Mouse (Mus musculus) spleen, adult 18-20 months (tissue): ENCODE data around the gene Mcoln2.

Experiments
- DNase-seq, 2 experiments: peaks; one replicate each; pipeline ENCODE4 v3.0.0; 2022; ENCODE audit warnings: mixed read lengths in 2 of 2

The Mcoln2 gene

DNA sequence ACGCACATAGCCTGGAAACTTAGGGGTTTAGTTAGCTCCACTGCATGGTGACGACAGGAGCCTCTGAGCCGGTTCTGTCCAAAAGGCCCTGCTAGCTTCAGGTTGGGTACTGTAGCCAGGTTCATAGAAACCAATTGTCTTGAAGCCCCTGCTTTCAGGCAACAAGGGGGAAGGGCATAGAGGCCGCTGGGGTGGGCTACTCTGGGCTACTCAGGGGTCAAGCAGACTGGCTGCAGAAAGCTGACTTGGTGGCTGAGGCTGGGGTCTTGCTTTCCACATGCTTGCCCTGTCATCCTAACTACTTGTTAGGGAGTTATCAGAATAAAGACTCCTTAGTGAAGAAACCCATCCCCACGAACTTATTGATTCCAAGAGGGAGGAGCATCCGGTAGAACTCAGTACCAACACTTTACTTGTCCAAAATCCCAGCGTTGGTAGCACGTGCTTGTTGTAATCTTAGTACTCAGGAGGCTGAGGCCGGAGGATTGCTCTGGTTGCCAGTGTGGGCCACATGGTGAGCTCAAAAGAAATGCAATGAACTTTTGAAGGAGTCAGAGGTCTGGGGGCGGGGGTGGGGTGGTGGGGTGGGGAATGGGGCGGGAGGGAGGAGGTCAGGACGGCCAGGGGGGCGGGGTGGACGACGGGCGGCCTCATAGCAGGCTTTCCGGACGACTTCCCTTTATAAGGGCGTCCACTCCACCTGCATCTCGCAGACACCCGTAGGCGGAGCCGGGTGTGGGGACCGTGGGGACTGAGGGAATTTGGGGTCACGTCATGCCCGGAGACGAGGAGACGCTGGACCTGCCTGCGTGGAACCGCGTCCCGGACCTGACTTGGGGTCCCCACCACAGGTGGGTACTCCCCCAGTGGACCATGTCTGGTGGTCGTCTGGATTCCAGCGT is at the start of gene Mcoln2:
Mcoln2 (plus strand) TSS at position 678 of the 902 bp plus-strand sequence.
- peak; percentile 52 to 55 for DNase-seq

DNA sequence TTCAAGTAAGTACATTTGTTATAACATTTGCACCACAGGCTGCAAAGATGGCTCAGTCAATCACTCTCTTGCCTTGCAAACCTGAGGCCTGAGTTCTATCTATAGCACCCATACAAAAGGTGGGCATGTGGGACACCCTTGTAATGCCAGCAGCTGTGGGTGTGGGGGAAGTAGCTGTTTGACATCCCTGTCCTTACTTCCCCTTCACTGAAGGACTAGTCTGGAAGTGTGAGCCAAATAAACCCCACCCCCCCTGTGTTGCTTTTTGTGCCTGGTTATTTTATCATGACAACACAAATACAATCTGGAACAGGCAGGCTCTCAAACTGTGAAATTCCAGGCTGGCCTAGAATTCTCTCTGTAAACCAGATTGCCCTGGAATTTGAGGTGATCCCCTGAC is 49.7 kb upstream of the Mcoln2 start:
- no peak for DNase-seq

DNA sequence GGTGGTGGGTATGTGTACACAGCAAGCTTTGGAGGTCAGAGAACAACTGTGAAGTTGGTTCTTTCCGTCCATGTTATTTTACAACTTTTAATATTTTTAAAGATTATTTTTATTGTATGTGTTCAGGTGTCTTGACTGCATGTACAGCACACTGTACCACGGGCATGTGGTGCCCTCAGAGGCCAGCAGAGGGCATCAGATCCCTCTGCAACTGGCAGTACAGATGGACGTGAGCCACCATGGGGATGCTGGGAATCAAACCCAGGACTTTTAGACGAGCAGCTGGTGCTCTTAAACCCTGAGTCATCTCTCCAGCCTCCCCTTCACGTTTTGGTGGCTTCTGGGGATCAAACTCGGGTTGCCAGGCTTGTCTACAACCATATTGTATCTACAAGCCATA is 47.6 kb upstream of the Mcoln2 start:
- peak in 1 of 2 experiments; percentile 49 for DNase-seq

DNA sequence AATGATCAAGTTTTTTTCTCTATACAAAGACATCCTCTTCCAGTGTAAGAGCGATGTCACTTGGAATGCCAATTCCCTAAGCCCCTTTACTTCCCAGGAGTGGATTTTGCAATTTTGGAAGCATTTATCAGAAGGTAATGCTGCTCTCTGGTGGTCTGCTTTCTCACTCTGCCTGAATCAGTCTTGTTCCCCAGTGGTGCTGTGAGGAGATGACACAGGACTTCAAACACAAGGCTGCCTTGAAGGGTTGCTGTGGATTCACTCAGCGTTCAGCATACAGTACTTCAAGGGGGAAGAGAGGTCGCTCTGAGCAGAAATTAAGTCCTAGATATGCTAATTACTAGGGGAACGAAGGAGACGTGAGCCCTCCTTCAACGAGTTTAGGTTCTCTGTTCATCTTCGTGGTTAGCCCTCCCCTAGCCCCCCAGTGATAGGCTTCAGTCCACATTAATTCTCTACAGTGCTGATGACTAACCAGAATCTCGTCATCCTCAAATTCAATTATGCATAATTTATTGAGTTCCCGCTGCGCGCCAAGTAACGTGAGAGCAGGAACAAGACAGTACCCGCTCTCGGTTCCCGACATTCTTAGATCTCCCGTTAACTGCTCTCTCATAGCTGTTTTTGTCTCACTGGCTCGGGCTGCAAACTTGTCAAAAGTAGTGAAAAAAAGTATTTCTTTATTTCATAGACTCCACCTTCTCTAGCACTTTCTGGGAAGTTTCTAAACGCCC is 42.4 kb upstream of the Mcoln2 start:
- DNase-seq, result no peak

DNA sequence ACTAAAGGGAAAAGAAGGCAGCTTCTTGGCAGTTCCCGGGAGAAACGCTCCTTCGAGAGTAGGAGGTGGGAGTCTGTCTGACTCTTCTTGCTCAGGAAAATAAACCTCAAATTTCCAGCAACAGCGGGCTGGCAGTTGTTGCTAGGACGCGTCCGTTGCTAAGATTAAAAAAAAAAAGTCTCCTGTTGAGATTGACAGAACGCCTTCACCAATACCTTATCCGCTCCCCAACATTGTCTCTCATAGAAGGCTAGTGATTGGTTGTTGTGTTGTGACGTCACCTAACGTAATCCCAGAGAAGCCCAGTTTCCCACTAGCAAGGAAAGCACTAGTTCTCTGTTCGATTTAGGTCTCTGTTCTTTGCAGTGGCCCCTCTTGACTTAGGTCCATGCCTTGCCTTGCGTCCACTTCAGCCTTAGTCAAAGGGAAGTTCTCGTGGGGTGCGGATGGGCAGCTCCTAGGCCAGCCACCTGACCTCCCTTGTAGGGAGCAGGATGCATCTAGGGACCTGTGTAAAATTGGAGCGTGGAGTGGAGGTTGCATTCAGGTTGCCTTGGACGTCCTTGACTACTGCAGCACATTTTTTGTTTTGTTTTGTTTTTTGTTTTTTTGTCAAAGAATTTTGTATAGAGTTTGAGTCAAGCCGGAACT is 41.6 kb upstream of the Mcoln2 start, which contains the start of gene Wdr63:
Wdr63 (minus strand) TSS at position 210 of the 651 bp plus-strand sequence.
- no peak for DNase-seq

DNA sequence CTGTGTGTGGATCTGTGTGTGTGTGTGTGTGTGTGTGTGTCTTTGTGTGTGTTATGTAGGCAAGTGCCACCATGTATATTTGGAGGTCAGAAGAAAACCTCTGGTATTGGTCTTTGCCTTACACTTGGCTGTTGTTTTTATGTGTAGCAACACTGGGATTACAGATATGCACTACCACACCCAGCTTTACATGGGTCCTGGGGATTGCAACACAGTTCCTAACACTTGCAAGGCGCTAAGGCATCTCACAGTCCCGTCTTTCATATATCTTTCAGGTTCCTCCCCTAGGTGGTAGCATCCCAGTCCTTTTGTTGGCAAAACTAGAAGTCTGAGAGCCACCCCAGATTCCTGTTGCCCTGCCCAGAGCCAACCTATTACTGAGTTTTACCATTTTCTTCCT is 40.7 kb upstream of the Mcoln2 start:
- no peak for DNase-seq

DNA sequence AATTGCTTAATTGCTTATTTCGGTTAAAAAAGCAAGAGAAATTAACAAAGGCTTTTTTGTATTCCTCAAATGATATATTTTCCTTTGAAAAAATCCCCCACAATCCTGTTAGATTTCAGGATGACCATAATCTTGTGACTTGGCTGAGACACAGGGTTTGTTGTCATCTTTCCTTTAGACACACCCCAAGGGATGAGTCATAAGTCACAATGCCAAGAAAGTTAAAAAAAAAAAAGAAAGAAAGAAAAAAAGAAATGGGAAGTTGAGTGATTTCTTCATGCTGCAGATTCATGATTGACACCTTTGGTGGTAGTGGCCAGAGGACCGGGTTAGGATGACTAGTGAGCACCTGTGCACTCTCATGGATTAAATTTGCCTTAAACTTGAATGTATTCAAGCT is 39.3 kb upstream of the Mcoln2 start:
- no peak for DNase-seq

DNA sequence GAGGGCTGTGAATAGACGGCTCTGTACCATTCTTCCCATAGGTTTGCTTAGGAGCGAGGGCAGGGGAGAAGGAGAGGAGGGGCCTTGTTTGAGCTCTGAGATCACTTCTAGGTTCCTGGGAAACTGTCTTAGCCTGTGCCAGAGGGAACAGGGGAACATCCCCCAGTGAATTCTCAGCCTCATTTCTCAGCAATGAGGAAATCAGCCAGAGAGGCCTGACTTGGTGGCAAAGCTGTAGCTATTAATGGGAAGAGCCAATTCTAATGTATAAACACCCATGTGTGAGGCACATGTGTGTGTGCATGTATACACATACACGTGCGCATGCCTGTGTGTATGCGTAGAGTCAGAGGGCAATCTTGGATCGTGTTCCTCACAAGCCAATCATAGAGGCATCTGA is 38.7 kb upstream of the Mcoln2 start:
- no peak for DNase-seq

DNA sequence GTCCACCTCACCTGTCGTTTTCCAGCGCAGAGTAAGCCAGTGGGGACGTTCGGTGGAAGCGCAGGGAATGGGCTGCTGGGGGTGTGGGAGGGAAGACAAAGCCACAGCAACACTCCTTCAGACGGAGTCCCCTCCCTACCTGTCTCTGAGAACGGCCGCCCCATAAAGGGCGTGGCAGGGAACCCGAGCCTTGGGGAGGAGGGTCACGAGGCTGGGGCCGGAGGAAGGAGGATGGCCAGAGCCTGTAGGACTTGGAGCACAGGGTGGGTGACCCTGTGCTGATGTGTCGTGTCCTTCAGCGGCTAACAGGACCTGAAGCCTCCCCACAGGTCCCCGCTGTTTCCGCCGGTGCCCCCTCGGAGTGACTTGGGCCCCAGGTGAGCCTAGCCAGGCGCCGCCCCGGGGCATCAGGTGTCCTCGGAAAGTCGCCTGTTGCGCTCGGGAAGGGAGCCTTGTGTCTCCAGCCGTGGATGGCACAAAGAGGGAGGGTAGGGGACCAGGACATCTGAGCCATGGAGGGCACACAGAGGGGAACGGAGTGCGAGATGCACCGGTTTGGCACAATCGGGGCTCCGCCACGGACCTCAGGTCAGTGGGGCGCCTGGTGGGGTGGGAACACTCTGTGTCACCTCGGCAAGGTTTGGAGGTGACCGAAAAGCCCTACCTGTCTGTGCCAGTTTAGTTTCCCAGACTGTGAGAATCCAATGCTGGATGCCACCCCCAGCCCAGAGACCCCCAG is 32.2 kb upstream of the Mcoln2 start, which contains the start of gene Mcoln3:
Mcoln3 (plus strand) TSS at position 193 of the 739 bp plus-strand sequence.
- no peak for DNase-seq

DNA sequence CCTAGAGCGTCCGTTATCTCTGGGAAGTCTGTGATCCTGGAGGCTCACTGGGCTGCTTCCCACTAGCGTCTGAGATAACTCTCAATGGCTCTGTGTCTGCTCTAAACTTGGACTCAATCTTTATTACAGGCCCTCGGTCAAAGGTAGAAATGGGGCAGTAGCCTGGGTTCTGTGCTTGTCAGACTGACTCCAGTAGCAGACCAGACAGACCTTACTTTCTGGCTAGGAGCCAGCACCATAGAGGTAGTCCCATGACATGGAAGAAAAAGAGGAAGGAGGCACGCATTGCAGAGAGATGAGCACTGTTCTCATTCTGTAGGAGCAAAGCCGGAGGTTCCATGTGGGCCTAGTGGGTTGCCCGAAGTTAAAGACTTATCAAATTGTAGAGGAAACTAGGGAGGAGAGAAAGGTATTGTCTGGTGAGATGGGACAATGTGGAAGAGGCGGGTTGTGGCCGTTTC is 31.6 kb upstream of the Mcoln2 start:
- no peak for DNase-seq

DNA sequence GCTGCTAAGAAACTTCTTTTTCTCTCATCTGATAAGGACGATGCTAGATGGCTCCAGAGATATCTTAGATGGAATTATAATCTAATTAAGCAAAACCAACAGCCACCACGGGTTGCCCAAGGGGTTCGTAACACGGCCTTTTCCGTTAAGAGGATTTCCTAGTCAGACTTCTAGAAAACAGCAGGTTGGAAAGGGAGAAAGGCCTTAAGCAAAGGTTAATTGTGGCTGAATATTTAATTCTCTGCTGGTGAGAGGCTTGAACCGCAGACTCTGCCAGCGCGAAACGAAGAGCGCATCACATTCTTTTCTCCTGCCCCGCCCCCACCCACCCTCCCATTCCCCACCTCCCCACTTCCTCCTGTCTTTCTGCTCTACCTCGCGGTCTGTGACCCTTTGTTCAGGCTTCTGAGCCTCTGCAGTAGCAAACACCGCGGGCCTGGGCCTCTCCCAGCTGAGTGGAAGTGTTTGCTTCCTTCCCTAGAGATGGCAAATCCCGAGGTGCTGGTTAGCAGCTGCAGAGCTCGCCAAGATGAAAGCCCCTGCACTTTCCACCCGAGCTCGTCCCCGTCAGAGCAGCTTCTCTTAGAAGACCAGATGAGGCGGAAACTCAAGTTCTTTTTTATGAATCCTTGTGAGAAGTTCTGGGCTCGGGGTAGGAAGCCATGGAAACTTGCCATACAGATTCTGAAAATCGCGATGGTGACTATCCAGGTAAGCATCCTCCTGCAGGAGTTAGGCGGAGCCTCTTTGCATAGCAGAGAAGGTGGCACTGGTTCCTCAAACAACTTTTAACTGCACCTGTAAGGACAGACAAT is 28.1 kb upstream of the Mcoln2 start:
- peak in 1 of 2 experiments; percentile 41 for DNase-seq

DNA sequence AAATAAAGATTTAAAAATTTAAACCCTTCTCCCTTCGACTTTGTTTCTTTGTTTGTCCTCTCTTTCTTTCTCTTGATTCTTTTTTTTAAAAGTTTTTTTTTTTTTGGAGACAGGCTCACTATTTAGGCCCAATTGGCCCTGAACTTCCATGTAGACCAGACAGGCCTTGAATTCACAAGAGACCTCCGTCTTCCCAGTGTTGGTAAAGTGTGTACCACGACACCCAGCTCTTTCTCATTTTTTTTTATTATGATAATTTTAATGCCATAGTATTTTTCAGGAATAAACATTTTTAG is 27.6 kb upstream of the Mcoln2 start:
- no peak for DNase-seq

DNA sequence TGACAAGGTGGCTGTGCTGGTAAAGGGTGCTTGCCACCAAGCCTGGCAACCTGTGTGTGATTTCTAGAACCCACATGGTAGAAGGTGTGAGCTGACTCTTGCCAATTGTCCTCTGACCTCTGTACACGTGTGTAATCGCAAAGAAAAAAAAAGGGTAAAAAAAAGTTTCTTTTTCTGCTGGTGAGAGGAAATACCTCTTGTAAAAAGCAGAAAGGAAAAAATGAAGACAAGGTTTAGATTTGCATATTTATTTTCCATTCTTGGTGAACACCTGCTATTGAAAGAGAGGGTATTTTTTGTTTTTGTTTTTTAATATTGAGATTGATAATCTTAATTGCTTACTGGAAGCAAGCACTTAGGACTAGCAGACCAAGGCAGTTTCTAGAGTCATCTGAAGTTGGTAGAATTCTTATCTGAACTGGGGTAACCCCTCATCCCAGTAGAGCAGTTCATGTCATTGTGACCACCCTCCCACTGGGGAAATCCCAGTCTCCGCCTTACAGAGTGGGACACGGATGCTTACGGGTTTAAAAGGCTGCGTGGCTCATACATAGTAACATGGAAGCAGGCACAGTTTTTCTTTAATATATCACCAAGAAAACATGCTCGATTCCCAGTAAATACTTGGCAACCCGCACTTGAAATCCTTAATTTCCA is 26.7 kb upstream of the Mcoln2 start:
- DNase-seq, result no peak

DNA sequence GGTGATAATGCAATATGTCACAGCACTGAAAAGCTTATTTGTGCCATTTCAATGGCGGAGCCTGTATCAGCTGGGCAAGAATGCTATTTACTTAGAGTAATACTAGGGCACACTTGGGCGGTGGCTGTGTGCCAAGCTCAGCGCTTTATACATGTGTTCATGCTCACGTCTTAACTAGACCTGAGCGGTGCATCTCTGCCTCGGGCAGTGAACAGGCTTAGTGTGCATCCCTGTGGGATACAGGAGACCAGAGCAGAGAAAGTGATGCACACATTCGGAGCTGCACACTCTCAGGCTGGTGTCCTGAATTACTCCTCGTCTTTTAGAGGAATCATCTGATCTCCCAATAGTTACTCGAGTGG is 26.2 kb upstream of the Mcoln2 start:
- DNase-seq, result no peak

DNA sequence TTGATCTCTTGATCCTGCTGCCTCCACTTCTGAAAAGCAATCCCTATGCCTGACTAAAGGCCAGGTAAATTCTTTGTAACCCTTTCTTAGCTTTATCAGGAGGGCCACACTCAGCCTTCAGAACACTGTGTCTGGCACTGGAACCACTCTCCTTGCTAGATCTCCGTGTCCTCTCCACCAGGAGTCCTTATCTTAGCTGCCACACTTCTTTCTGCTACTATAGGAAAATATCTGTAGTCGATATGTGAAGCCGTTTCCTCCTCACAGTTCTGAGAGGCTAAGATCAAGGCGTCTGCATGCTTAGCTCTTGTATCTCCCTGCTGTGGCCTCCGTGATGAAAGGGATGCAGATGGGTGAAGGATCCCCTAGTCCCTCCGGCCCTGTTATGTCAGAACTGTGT is 22.4 kb upstream of the Mcoln2 start:
- DNase-seq, result no peak

DNA sequence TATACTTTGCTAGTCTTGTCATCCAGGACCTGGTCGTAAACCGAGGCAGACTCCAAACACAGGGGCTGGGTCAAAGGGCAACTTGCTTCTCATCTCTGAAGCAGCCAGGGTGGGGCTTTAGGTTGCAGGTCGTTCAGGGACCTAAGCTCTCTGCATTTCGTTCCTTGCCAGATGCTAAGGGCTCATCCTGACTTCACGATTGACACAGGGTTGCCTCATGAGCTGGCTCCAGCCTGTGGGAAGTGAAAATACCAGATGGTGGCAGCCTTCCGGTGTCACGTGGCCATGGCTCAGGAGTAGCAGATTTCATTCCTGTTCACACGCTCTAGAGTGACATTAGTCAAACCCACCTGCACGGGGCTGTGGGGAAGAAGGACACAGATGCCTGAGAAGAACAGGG is 14.8 kb upstream of the Mcoln2 start:
- peak in 1 of 2 experiments; percentile 47 for DNase-seq

DNA sequence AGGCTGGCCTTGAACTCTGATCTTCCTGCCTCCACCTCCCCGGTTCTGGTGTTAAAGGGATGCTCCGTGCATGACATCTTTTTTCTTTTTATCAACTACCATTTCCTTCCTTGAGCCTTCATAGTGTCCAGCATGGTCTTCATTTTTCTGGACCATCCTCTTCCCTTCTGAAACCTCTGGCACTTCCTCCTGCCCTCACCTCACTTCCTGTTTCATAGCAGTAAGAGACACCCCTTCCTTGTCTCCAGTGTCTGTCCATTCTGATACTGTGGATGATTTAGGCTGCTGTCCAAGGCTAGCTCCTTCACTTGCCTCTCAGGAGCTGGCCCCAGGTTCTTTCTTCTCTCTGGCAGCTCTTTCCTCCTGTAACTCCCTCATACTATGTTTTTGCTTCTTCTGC is 14.2 kb upstream of the Mcoln2 start:
- no peak for DNase-seq

DNA sequence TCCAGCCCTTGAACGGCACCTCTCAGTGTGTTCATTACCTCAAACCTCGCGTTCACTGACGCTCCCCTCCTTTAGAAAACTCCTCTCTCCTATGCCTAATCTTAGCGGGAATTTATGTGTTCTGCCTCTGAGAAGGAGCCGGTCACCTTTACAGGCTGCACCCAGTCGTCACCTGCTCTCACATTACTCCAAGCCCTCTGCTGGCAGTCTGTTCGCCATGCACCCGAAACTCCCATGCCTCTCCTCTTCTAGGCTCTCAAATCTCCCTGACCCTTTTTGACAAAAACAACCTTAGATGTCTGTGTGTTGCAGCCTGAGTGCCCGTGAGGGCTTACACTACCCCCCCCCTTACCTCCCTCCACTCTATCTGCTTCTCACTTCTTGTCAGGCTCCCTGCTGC is 13.2 kb upstream of the Mcoln2 start:
- DNase-seq, result no peak

DNA sequence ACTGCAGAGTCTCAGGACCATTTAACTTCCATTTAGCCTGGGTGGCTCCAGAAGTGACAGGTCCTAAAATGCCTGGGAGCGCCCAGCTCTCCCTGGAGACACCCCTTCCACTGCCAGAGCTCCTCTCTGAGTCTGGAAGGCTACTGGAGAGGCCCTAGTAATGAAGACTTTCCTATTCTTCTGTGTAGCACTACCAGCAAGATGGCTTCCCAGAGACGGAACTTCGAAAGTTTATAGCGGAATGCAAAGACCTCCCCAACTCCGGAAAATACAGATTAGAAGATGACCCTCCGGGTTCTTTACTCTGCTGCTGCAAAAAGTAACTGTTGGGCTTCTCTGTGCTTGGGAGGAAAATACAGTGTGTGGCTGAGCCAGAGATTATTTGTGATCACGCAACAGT is 9.4 kb upstream of the Mcoln2 start:
- no peak for DNase-seq

DNA sequence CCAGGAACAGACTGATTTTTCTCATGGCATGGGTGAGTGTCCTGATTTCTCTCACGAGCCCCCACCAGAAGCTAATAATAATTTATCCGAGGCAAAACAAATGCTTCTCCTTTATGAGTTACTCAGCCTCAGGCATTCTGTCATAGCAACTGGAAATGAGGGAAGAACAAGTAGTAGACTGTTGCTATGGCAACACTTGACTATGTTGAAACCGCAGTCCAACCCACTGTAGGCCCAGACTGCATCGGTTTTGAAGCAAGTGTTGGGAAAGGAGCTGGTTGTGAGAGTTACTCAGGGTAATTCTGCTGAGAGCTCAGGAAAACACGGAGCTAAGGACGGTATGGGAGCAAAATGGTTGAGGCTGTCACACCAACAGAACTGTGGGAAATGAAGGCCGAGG is 7.1 kb upstream of the Mcoln2 start:
- DNase-seq, result no peak

DNA sequence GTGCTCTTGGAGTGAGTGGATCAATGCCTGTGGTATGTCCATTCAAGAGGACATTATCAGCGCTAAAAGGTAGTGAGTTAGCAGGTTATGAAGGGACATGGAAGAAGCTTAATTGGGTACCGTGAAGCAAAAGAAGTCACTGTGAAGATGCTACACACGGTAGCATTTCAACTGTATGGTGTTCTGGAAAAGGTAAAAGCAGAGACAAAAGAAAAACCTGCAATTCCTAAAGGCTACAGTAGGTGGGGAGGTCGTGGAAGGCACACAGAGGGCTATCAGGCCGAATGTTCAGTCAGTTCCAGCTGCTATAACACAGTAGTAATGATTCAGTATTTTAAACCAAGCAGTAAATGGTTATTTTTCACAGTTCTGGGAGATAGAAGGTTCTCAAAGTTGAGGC is 4.1 kb upstream of the Mcoln2 start:
- no peak for DNase-seq
